Mouse (Mus musculus) stomach, embryonic 16.5 days (tissue): ENCODE measurements around the gene Kdm6b. TPM values are rescaled to one million over a fixed set of nuclear protein-coding genes. Genes with fewer than 3 reads are reported as not detected.
"Not testable (repeated sequence)": the region's sequence is repeated elsewhere in the genome, so short reads cannot be mapped to it uniquely, and the experiment has no call there.

ENCODE experiments used
- ATAC-seq: fragments of 200-750 bp; cut with Nextera tagmentation; 2 replicates; pipeline ENCODE4 v1.8.0; 2017; ENCODE audit warnings: moderate number of reproducible peaks, moderate TSS enrichment; ENCODE audit not compliant: insufficient read depth, low FRiP score
- H3K27ac ChIP-seq: fragments of 300-500 bp; sonication (generic); 2 replicates; pipeline ENCODE4 v1.5.1; 2014; ENCODE audit warnings: low read length
- H3K27me3 ChIP-seq: fragments of 300-500 bp; sonication (generic); 2 replicates; pipeline ENCODE4 v1.6.1; 2014; ENCODE audit warnings: low read length, control low read depth, mixed read lengths; ENCODE audit not compliant: control insufficient read depth, insufficient read depth
- H3K36me3 ChIP-seq: fragments of 300-500 bp; sonication (generic); 2 replicates; pipeline ENCODE4 v1.6.1; 2014; ENCODE audit warnings: low read length; ENCODE audit not compliant: control insufficient read depth, insufficient read depth
- H3K4me1 ChIP-seq: fragments of 300-500 bp; sonication (generic); 2 replicates; pipeline ENCODE4 v1.6.1; 2014; ENCODE audit warnings: low read length, control low read depth, mixed read lengths; ENCODE audit not compliant: control insufficient read depth, insufficient read depth
- H3K4me2 ChIP-seq: fragments of 300-500 bp; sonication (generic); 2 replicates; pipeline ENCODE4 v1.6.1; 2014; ENCODE audit warnings: low read depth, low read length, mixed read lengths
- H3K4me3 ChIP-seq: fragments of 300-500 bp; sonication (generic); replicated peaks from 2 replicates; pipeline ENCODE4 v1.5.1; 2014; ENCODE audit warnings: mild to moderate bottlenecking, low read length
- H3K9ac ChIP-seq: fragments of 300-500 bp; sonication (generic); 2 replicates; pipeline ENCODE4 v1.6.1; 2014; ENCODE audit warnings: low read length
- H3K9me3 ChIP-seq: fragments of 300-500 bp; sonication (generic); replicated peaks from 2 replicates; pipeline ENCODE4 v1.6.1; 2016; ENCODE audit warnings: low read length, control low read depth; ENCODE audit not compliant: control insufficient read depth
- WGBS: fragments of 180-500 bp; shearing (Covaris S2); extraction: QIAGEN DNeasy Blood & Tissue Kit; methylation state at CpG from one replicate; pipeline ENCODE4 v1.1.7; 2014; 5-methylcytosine and 5-hydroxymethylcytosine counted together
- polyA plus RNA-seq: library from polyadenylated mRNA; unstranded; fragments of >200 nt; fragmentation: Nextera tagmentation; extraction: Ambion mirVana; gene quantifications from 2 replicates; pipeline ENCODE4 v1.2.1, GENCODE M21; 2015

Gene Kdm6b
- polyA plus RNA-seq, 1 experiment from 2014 or later, result 21.2 TPM

DNA sequence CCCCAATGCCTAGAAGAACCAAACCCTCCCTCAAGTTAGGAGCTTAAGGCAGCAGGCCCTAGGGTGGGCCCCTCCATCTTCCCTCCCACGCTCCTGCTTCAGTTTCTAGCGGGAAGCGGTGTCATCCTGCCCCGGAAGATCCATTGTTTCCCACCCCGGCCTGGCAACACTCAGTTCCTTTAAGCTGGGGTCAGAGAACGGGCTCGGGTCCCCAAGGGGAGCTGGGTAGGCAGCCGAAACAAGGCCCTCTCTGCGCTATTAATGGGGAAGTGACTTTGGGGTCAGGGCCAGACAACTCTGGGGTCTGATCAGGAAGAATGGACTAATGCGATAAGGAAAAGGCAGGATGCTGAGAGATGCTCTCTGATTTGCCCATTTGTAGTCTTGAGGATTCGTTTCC lies 16.7 kb downstream of the Kdm6b start:
- Histone ChIP-seq H3K4me3 (peak overlapping the region; percentile 73), H3K27me3 (no peaks in the 10 kb centered on the region), H3K4me2 (peak overlapping the region; percentile 73), H3K36me3 (peaks cover 18% of the 10 kb centered on the region), H3K27ac (peak overlapping the region; percentile 97; the same call in 1 of the 2 replicates), H3K4me1 (peaks cover 31% of the 10 kb centered on the region), H3K9me3 (no peaks in the 10 kb centered on the region), H3K9ac (peak overlapping the region; percentile 97)
- 33% methylated on average over 11 of the region's 11 CpGs for WGBS
- no peak for ATAC-seq

DNA sequence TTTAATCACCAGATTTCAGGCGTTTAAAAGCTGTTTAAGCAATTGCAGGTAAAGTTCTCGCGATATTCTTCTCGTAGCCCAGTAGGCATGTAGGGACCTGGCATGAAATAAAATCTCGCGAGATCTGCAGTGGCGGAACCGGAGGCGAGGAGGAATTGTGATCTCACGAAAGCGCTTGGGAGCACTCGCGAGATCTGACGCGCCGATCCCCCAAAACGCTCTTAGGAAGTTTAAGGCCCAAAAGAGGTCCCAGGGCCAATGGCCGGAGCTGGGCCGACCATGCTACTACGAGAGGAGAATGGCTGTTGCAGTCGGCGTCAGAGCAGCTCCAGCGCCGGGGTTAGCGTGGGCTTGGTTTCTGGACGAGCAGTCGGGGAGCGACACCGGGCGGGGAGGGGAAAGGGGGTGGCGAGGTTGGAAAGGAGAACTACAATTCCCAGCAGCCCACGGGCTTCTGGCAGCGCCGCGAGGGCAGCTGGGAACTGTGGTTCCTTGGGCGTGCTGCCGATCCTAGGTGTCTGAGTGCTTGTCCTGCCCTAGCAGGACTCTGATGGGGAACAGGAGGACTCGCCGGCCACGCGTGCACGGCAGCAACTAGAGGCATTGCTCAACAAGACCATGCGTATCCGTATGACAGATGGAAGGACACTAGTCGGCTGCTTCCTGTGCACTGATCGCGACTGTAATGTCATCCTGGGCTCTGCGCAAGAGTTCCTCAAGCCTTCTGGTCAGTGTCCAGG lies 17.7 kb downstream of the Kdm6b start:
- WGBS, result under 1% methylated on average over 48 of the region's 48 CpGs
- H3K27ac ChIP-seq, result peak overlapping the region; percentile 97
- peaks cover 10% of the 10 kb centered on the region; the same call in 1 of the 2 replicates for H3K36me3 ChIP-seq
- peak overlapping the region; percentile 97 for H3K9ac ChIP-seq
- peak overlapping the region; percentile 73 for H3K4me3 ChIP-seq
- no peaks in the 10 kb centered on the region for H3K9me3 ChIP-seq
- ATAC-seq, result peak; percentile 89
- peak overlapping the region; percentile 73 for H3K4me2 ChIP-seq
- H3K27me3 ChIP-seq, result no peaks in the 10 kb centered on the region
- H3K4me1 ChIP-seq, result peaks cover 25% of the 10 kb centered on the region

DNA sequence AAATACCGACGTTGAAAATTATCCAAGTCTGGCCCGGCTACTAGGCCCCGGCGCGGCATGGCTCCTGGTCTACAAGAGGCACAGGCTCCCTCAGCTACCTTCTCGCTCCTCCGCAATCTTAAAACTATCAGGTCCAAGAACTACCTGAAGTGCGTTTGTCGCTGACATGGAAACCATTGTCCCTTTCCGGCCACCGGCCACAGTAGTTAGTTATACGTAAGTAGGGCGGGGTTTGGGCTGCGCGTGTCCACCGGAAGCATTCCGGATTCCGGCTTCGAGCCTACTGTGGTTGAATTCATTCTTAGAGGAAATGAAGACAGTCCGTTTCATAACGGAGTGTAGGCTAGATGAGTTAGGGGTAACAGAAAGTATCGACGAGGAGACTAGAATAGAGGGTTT lies 18.2 kb downstream of the Kdm6b start, which contains the start of the genes Naa38 and Cyb5d1:
TSS of gene Naa38 (plus strand) at position 253 of the 399 bp plus-strand sequence.
TSS of gene Cyb5d1 (minus strand) at position 397 of the 399 bp plus-strand sequence.
- H3K27me3 ChIP-seq, H3K36me3 ChIP-seq, H3K9me3 ChIP-seq: not testable (repeated sequence)
- peak within 1 kb of the TSS; percentile 97 for H3K27ac ChIP-seq
- peak within 1 kb of the TSS; percentile 97 for H3K9ac ChIP-seq
- peak within 1 kb of the TSS; percentile 73 for H3K4me3 ChIP-seq
- under 1% methylated on average over 21 of the region's 24 CpGs for WGBS
- H3K4me2 ChIP-seq, result peak within 1 kb of the TSS; percentile 77
- H3K4me1 ChIP-seq, result peaks cover 25% of the 10 kb centered on the region
- peak; percentile 80 for ATAC-seq

- H3K4me3 ChIP-seq, result peak overlapping the region; percentile 73
- H3K4me1 ChIP-seq, result peaks cover 25% of the 10 kb centered on the region
- peak overlapping the region; percentile 83 for H3K9ac ChIP-seq
- H3K36me3 ChIP-seq, H3K9me3 ChIP-seq, H3K27me3 ChIP-seq: not testable (repeated sequence)
- H3K4me2 ChIP-seq, result peak overlapping the region; percentile 77
- peak; percentile 9; the same call in 1 of the 2 replicates for ATAC-seq
- peak overlapping the region; percentile 49 for H3K27ac ChIP-seq
- whole genome bisulfite sequencing, result under 1% methylated on average over 31 of the region's 31 CpGs
These were observed 18.8 kb downstream of the Kdm6b start for GRCm38 (mm10) chr11:69394591-69395167.

GRCm38 (mm10) chr11:69390400-69391034 lies 23.0 kb downstream of the Kdm6b start:
- H3K4me3 ChIP-seq, result no peak overlapping the region
- H3K4me2 ChIP-seq, result peak overlapping the region; percentile 39
- H3K27me3 ChIP-seq, result no peaks in the 10 kb centered on the region
- H3K4me1 ChIP-seq, result peaks cover 4% of the 10 kb centered on the region; the same call in 1 of the 2 replicates
- no peak overlapping the region for H3K9ac ChIP-seq
- ATAC-seq, result peak; percentile 18; the same call in 1 of the 2 replicates
- H3K9me3 ChIP-seq, result no peaks in the 10 kb centered on the region
- H3K36me3 ChIP-seq, result no peaks in the 10 kb centered on the region
- no peak overlapping the region for H3K27ac ChIP-seq
- 51% methylated on average over 10 of the region's 10 CpGs for WGBS

- no peaks in the 10 kb centered on the region for H3K27me3 ChIP-seq
- H3K9me3 ChIP-seq, result no peaks in the 10 kb centered on the region
- no peak overlapping the region for H3K4me3 ChIP-seq
- peak; percentile 1; the same call in 1 of the 2 replicates for ATAC-seq
- H3K36me3 ChIP-seq, result no peaks in the 10 kb centered on the region
- H3K9ac ChIP-seq, result 0 out of 2 replicates have a peak overlapping the region, but pooled peaks have one; percentile 33
- peaks cover 4% of the 10 kb centered on the region; the same call in 1 of the 2 replicates for H3K4me1 ChIP-seq
- WGBS, result 55% methylated on average over 14 of the region's 14 CpGs
- peak overlapping the region; percentile 39 for H3K4me2 ChIP-seq
- H3K27ac ChIP-seq, result no peak overlapping the region
These were observed 23.7 kb downstream of the Kdm6b start for GRCm38 (mm10) chr11:69389531-69390399.

GRCm38 (mm10) chr11:69388680-69389079 lies 24.8 kb downstream of the Kdm6b start:
- Histone ChIP-seq H3K4me3 (no peak overlapping the region), H3K4me1 (no peaks in the 10 kb centered on the region), H3K36me3 (no peaks in the 10 kb centered on the region), H3K27ac (no peak overlapping the region), H3K9me3 (no peaks in the 10 kb centered on the region), H3K9ac (no peak overlapping the region), H3K27me3 (no peaks in the 10 kb centered on the region), H3K4me2 (no peak overlapping the region)
- WGBS, result 97% methylated on average over 4 of the region's 4 CpGs
- no peak for ATAC-seq

- Histone ChIP-seq H3K36me3 (no peaks in the 10 kb centered on the region), H3K4me1 (no peaks in the 10 kb centered on the region), H3K4me2 (no peak overlapping the region), H3K27ac (no peak overlapping the region), H3K9ac (no peak overlapping the region), H3K4me3 (no peak overlapping the region), H3K27me3 (no peaks in the 10 kb centered on the region), H3K9me3 (no peaks in the 10 kb centered on the region)
- 73% methylated on average over 7 of the region's 7 CpGs for WGBS
- ATAC-seq, result no peak
These were observed 26.7 kb downstream of the Kdm6b start for GRCm38 (mm10) chr11:69386758-69387157.
